8 mouse cellular contexts compared by ENCODE assay signal in genomic region chr13:84345791-84346511, GRCm38 (mm10).
DNase-seq lines count a peak whose midpoint lies in the region; ATAC-seq lines count a peak whose summit lies in the region.

No protein-coding gene starts in this region.

- H3K27ac ChIP-seq in kidney, embryonic 16.5 days (ENCODE audit: low read length): no peak overlapping the region
- peak overlapping the region; percentile 93 for H3K27ac ChIP-seq in hindbrain, embryonic 10.5 days
- H3K27ac ChIP-seq in midbrain, embryonic 15.5 days: peak overlapping the region; percentile 98

- intact Hi-C loops in heart, postnatal 25 days (cut with DNase I): no loop called here

- no peak overlapping the region for H3K4me3 ChIP-seq in kidney, embryonic 16.5 days (ENCODE audit: low read length)
- peak overlapping the region; percentile 56 for H3K4me3 ChIP-seq in hindbrain, embryonic 10.5 days
- H3K4me3 ChIP-seq in midbrain, embryonic 15.5 days: peak overlapping the region; percentile 21

- H3K9ac ChIP-seq in kidney, embryonic 16.5 days (replicated peaks; ENCODE audit: low read length): no peak overlapping the region
- peak overlapping the region; percentile 34 for H3K9ac ChIP-seq in midbrain, embryonic 15.5 days

- H3K27me3 ChIP-seq in kidney, embryonic 16.5 days (ENCODE audit: insufficient read depth, low read length): peaks cover 65% of the 10 kb centered on the region
- H3K27me3 ChIP-seq in hindbrain, embryonic 10.5 days (ENCODE audit: insufficient read depth, poor library complexity, severe bottlenecking): peaks cover 74% of the 10 kb centered on the region
- H3K27me3 ChIP-seq in midbrain, embryonic 15.5 days (replicated peaks): no peaks in the 10 kb centered on the region

- H3K4me1 ChIP-seq in kidney, embryonic 16.5 days (ENCODE audit: insufficient read depth, low read length): peaks cover 6% of the 10 kb centered on the region; the same call in 1 of the 2 replicates
- H3K4me1 ChIP-seq in hindbrain, embryonic 10.5 days (replicated peaks): peaks cover 61% of the 10 kb centered on the region
- peaks cover 37% of the 10 kb centered on the region for H3K4me1 ChIP-seq in midbrain, embryonic 15.5 days

- ATAC-seq in kidney, embryonic 16.5 days (ENCODE audit: low FRiP score, low TSS enrichment): no peak
- no peak for ATAC-seq in midbrain, embryonic 15.5 days (replicated peaks)

- H3K4me2 ChIP-seq in kidney, embryonic 16.5 days (replicated peaks; ENCODE audit: low read depth, low read length): no peak overlapping the region
- H3K4me2 ChIP-seq in midbrain, embryonic 15.5 days: peak overlapping the region; percentile 64

- peak; percentile 11 to 23 for DNase-seq in kidney, postnatal 4 days
- peak; percentile 31 for DNase-seq in cerebellum, adult 9-11 months
- peak; percentile 52 for DNase-seq in hindbrain, embryonic 10.5 days (ENCODE audit: low spot score)
- DNase-seq in gastrocnemius, postnatal 4 days (ENCODE audit: low spot score in 2 of 2): no peak
- no peak for DNase-seq in yolk sac, embryonic 10.5 days (ENCODE audit: low spot score)
- DNase-seq in heart, postnatal 25 days (ENCODE audit: low spot score): no peak

- H3K9me3 ChIP-seq in kidney, embryonic 16.5 days (ENCODE audit: low read length): no peaks in the 10 kb centered on the region
- H3K9me3 ChIP-seq in hindbrain, embryonic 10.5 days: no peaks in the 10 kb centered on the region
- no peaks in the 10 kb centered on the region for H3K9me3 ChIP-seq in midbrain, embryonic 15.5 days

- H3K36me3 ChIP-seq in kidney, embryonic 16.5 days (ENCODE audit: insufficient read depth, low read length): no peaks in the 10 kb centered on the region
- no peaks in the 10 kb centered on the region for H3K36me3 ChIP-seq in hindbrain, embryonic 10.5 days
- H3K36me3 ChIP-seq in midbrain, embryonic 15.5 days (replicated peaks): no peaks in the 10 kb centered on the region

- WGBS in kidney, embryonic 16.5 days: under 1% methylated on average over 30 of the region's 30 CpGs
- WGBS in hindbrain, embryonic 10.5 days: under 1% methylated on average over 30 of the region's 30 CpGs
- 3% methylated on average over 30 of the region's 30 CpGs for WGBS in midbrain, embryonic 15.5 days

Comparison
In these comparisons a context has a peak if more than half of its experiments do, and no peak if none do; other contexts are left out.
1. DNase-seq: peak in kidney, postnatal 4 days (2 of 2), cerebellum, adult 9-11 months (single experiment) and hindbrain, embryonic 10.5 days (single experiment); none in gastrocnemius, postnatal 4 days (0 of 2), yolk sac, embryonic 10.5 days (single experiment) and heart, postnatal 25 days (single experiment).